ENCODE assay signal across 15 mouse cellular contexts in the genomic region with DNA sequence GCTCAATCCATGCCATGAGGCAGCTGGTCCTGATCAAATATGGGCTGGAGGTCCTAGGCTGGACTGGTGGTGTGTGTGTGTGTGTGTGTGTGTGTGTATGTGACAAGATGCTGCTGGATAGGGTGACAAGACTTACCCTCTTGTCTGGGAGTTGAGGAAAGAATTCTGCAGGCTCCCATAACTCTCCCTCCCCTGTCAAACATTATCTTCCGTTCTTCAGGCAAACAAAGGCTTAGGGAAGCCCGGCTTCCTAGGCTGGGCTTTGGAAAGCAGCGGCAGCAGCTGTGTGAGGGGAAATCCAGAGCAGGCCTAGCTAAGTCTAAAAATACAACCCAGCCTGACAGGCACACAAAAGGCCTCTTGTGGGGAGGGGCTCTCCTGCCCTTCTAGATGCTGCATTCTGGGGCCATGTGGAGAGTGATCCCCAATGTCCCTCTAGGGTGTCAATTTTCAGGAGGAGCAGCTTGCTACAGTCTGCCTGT. TPM values are rescaled to one million over a fixed set of nuclear protein-coding genes. Genes with fewer than 3 reads are reported as not detected.
A peak's percentile ranks its signal among the peaks of the same experiment; 100 is the strongest.
DNase-seq lines count a peak whose midpoint lies in the region; ATAC-seq and TF ChIP-seq lines count a peak whose summit lies in the region.
"Not testable (repeated sequence)": the region's sequence is repeated elsewhere in the genome, so short reads cannot be mapped to it uniquely, and the experiment has no call there.
"Had no signal": no experiment of that assay in that cellular context is flagged by ENCODE, and none has a peak within 500 bp of the region (broad histone marks: within the 10 kb centered on the region; RNA-seq: fewer than 3 reads in every experiment).

No protein-coding gene starts in this region.

- intact Hi-C loops in gastrocnemius, adult 2 months (cut with DNase I), result loop anchor here (2.0 to 10.0 kb wide), 4 partner anchors 82 to 389 kb away; no protein-coding TSS in a partner anchor
- intact Hi-C loops in heart, postnatal 10 days (cut with DNase I), result loop anchor here (10.0 kb wide), 1 partner anchor 389 kb away; no protein-coding TSS in a partner anchor

- ATAC-seq in lung, postnatal 0 days, result peak; percentile 80
- ATAC-seq in neural tube, embryonic 11.5 days (ENCODE audit: insufficient read depth, low FRiP score, low TSS enrichment), result peak; percentile 64

- peak; percentile 54 for DNase-seq in embryo, embryonic 10.5 days (ENCODE audit: low spot score)
- peak; percentile 34 for DNase-seq in gastrocnemius, adult 2 months
- DNase-seq in heart, postnatal 10 days, result peak; percentile 45 to 52
- peak; percentile 31 for DNase-seq in kidney, adult 11 months
- peak; percentile 46 to 48 for DNase-seq in kidney, postnatal 36 days
- peak; percentile 83 for DNase-seq in lung, postnatal 0 days (ENCODE audit: low spot score)
- peak; percentile 42 for DNase-seq in neural tube, embryonic 11.5 days (ENCODE audit: low spot score)

- H3K9ac ChIP-seq in lung, postnatal 0 days (replicated peaks; ENCODE audit: low read depth); neural tube, embryonic 11.5 days (ENCODE audit: low read length): not testable (repeated sequence)

- not testable (repeated sequence) for H3K36me3 ChIP-seq in lung, postnatal 0 days (ENCODE audit: insufficient read depth, low read length); neural tube, embryonic 11.5 days (ENCODE audit: control insufficient read depth, insufficient read depth, low read length)

- peak overlapping the region; percentile 62; the same call in 1 of the 2 replicates for H3K27ac ChIP-seq in gastrocnemius, adult 2 months
- H3K27ac ChIP-seq in lung, postnatal 0 days (ENCODE audit: low read length), result 0 out of 2 replicates have a peak overlapping the region, but pooled peaks have one; percentile 43
- H3K27ac ChIP-seq in neural tube, embryonic 11.5 days (ENCODE audit: low read depth, low read length), result peak overlapping the region; percentile 74

- H3K4me2 ChIP-seq in lung, postnatal 0 days (replicated peaks; ENCODE audit: low read depth, low read length); neural tube, embryonic 11.5 days (ENCODE audit: low read depth): not testable (repeated sequence)

- H3K27me3 ChIP-seq in lung, postnatal 0 days (replicated peaks; ENCODE audit: insufficient read depth, low read length); neural tube, embryonic 11.5 days (ENCODE audit: control insufficient read depth, insufficient read depth, low read length): not testable (repeated sequence)

- H3K9me3 ChIP-seq in lung, postnatal 0 days (ENCODE audit: low read length); neural tube, embryonic 11.5 days (ENCODE audit: control insufficient read depth, low read length): not testable (repeated sequence)

- 3% methylated on average over 3 of the region's 3 CpGs for WGBS in lung, postnatal 0 days
- WGBS in neural tube, embryonic 11.5 days, result 10% methylated on average over 3 of the region's 3 CpGs

- H3K4me3 ChIP-seq in gastrocnemius, adult 2 months; lung, postnatal 0 days (ENCODE audit: low read depth, low read length); neural tube, embryonic 11.5 days (ENCODE audit: low read depth, low read length): not testable (repeated sequence)

- not testable (repeated sequence) for TF ChIP-seq CTCF in gastrocnemius, adult 2 months (IDR thresholded peaks at IDR 0.05); lung, postnatal 0 days (IDR thresholded peaks at IDR 0.05)

- peak; percentile 60 for TF ChIP-seq EP300 in lung, postnatal 0 days (IDR thresholded peaks at IDR 0.05)

- not testable (repeated sequence) for H3K4me1 ChIP-seq in lung, postnatal 0 days (ENCODE audit: insufficient read depth, low read depth, low read length); neural tube, embryonic 11.5 days (ENCODE audit: control insufficient read depth, insufficient read depth, low read length)

RNA-seq across cellular contexts. Expression of a gene that starts 9.8 kb away (rescaled TPM):
- total RNA-seq in gastrocnemius, adult 2 months (2021), result not detected
- not detected for total RNA-seq in heart, postnatal 10 days (2021)
- 0.45 and 0.57 TPM in 2 replicates for polyA plus RNA-seq in lung, postnatal 0 days (2015; fragmentation: Nextera tagmentation; extraction: Ambion mirVana)
- polyA plus RNA-seq in neural tube, embryonic 11.5 days (2014; fragmentation: Nextera tagmentation; extraction: Ambion mirVana), result not detected in 2 replicates
- total RNA-seq: adrenal gland, adult 18-20 months; gastrocnemius, adult 18-20 months; heart, postnatal 36 days; layer of hippocampus, adult 8-10 months; left cerebral cortex, postnatal 10 days; midbrain, postnatal 0 days had no signal
- polyA plus RNA-seq: liver, embryonic 16.5 days; testis, adult 2 months had no signal

RNA-seq across cellular contexts. Expression of a gene that starts 30.6 kb away (rescaled TPM):
- total RNA-seq in gastrocnemius, adult 2 months (2021), result 10 to 100 TPM; 23.6 to 24.6 TPM
- total RNA-seq in heart, postnatal 10 days (2021), result 10 to 100 TPM; 34.9 to 35.6 TPM
- polyA plus RNA-seq in lung, postnatal 0 days (2015; fragmentation: Nextera tagmentation; extraction: Ambion mirVana), result 8.3 and 8.6 TPM in 2 replicates
- 16.6 and 20.1 TPM in 2 replicates for polyA plus RNA-seq in neural tube, embryonic 11.5 days (2014; fragmentation: Nextera tagmentation; extraction: Ambion mirVana)

Comparison
In these comparisons a context has a peak if more than half of its experiments do, and no peak if none do; other contexts are left out.
1. DNase-seq: peak in every context shown above with its lines; median percentile 83 in lung, postnatal 0 days; 54 in embryo, embryonic 10.5 days; 48 in heart, postnatal 10 days; 47 in kidney, postnatal 36 days; 42 in neural tube, embryonic 11.5 days; 34 in gastrocnemius, adult 2 months; 31 in kidney, adult 11 months.